Mouse (Mus musculus) small intestine, adult 2 months (tissue): ENCODE results near the gene Slc28a3. TPM values are rescaled to one million over a fixed set of nuclear protein-coding genes. Genes with fewer than 3 reads are reported as not detected.

Source experiments
- H3K27ac ChIP-seq: fragments of 200-500 bp; 2 replicates; pipeline ENCODE4 v1.5.1; 2012; ENCODE audit warnings: low read depth, low read length, control low read depth, inconsistent platforms; ENCODE audit not compliant: insufficient read depth
- H3K27me3 ChIP-seq: fragments of 200-500 bp; 2 replicates; pipeline ENCODE4 v1.6.1; 2012; ENCODE audit warnings: mild to moderate bottlenecking, moderate library complexity, low read length, inconsistent platforms; ENCODE audit not compliant: control insufficient read depth, insufficient read depth
- H3K36me3 ChIP-seq: fragments of 200-500 bp; 2 replicates; pipeline ENCODE4 v1.6.1; 2012; ENCODE audit warnings: mild to moderate bottlenecking, low read length, control low read depth, inconsistent platforms; ENCODE audit not compliant: control insufficient read depth, insufficient read depth
- H3K4me1 ChIP-seq: fragments of 200-500 bp; 2 replicates; pipeline ENCODE4 v1.6.1; 2012; ENCODE audit warnings: low read length, inconsistent platforms, mixed read lengths; ENCODE audit not compliant: control insufficient read depth, insufficient read depth, insufficient read length
- H3K4me3 ChIP-seq: fragments of 200-500 bp; 2 replicates; pipeline ENCODE4 v1.5.1; 2012; ENCODE audit warnings: low read depth, mild to moderate bottlenecking, control low read depth, inconsistent platforms, low read length, moderate library complexity
- CTCF ChIP-seq: fragments of 200-500 bp; IDR thresholded peaks from 2 replicates; pipeline ENCODE4 v1.5.1; 2012; ENCODE audit warnings: low read depth, mild to moderate bottlenecking, control low read depth, inconsistent platforms, low read length, moderate library complexity, mixed read lengths; ENCODE audit not compliant: insufficient replicate concordance, insufficient read length; ENCODE audit errors: extremely low read depth
- POLR2A ChIP-seq: fragments of 200-500 bp; IDR thresholded peaks from 2 replicates; pipeline ENCODE4 v1.6.1; 2012; ENCODE audit warnings: low read depth, mild to moderate bottlenecking, control low read depth, inconsistent platforms, low read length, moderate library complexity
- WGBS: fragments of 180-500 bp; shearing (Covaris S2); methylation state at CpG from one replicate; pipeline ENCODE4 v1.1.7; 2018; 5-methylcytosine and 5-hydroxymethylcytosine counted together
- polyA plus RNA-seq: library from polyadenylated mRNA; depleted of rRNA; stranded (reverse); fragments of >200 nt; gene quantifications from 2 replicates; pipeline ENCODE4 v1.2.3, GENCODE M21; 2012; rRNA removed

The Slc28a3 gene
- polyA plus RNA-seq, result 2.7 and 3.7 TPM in 2 replicates

DNA sequence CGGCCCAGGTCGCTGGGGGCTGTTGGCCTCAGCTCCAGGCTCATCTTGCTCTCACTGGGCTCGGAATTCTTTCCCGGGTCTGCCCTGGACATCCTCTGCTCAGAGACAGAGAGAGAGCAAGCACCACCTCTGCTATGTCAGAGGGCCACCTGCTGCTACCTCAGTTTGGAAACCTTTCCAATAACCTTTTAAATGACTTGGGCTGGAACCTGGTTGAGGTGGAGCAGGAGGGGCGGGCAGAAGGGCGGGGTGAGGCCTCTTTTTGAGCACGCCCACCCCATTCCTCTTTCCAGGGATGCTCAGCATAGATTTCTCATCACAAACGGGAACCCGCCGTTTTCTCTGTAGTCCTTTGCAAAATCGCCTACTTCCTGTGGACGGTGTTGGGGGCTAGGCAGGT is at the start of gene Slc28a3:
Slc28a3 (minus strand) TSS at position 162 of the 400 bp plus-strand sequence.
- WGBS, result 18% methylated on average over 12 of the region's 12 CpGs
- no peaks in the 10 kb centered on the region for H3K36me3 ChIP-seq

DNA sequence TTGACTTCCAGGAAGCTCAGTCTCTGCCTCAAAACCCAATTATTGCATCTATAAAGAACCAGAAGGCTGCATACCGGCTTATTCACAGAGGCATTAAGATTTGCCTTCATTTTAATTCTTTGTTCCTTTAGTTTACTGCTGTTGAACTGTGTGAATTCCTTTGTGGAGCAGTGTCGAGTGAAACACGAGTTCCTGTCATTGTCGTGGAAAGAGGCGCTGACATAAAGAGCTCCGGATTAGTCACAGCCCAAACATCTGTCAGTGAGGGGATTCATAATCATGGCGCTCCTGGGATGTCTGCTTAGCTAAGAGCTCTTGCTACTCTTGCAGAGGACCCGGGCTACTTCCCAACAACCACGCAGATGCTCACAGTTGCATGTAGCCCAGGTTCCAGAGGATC is 47.3 kb upstream of the Slc28a3 start:
- no peaks in the 10 kb centered on the region for H3K4me1 ChIP-seq
- TF ChIP-seq POLR2A, result no peak
- no peaks in the 10 kb centered on the region for H3K36me3 ChIP-seq
- WGBS, result 59% methylated on average over 9 of the region's 9 CpGs
- no peaks in the 10 kb centered on the region for H3K27me3 ChIP-seq
- no peak overlapping the region for H3K27ac ChIP-seq
- no peak overlapping the region for H3K4me3 ChIP-seq

More for the DNA sequence above, at the start of gene Slc28a3:
- H3K27me3 ChIP-seq, result no peaks in the 10 kb centered on the region
- H3K4me3 ChIP-seq, result peak within 1 kb of the TSS; percentile 59
- TF ChIP-seq POLR2A (no peak), CTCF (no peak)
- H3K27ac ChIP-seq, result peak within 1 kb of the TSS; percentile 82
- H3K4me1 ChIP-seq, result peaks cover 15% of the 10 kb centered on the region

DNA sequence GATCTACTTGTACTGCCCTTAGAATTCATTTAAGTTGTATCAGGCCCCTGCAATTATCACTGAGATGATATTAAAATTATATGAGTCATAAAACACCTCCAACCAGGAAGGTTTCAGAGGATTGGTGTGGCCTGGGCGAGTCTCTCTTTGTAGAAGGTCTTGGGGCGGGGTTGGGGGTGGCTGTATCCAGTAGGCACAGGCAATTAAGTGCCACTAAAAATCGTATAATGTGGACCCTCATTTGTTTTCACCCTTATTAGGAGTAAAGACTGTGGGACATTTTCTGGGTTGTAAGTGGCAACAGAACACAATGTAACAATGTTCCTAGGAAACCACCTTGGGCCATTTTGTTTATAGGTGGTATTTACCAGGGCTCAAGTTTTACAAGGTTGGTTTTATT is 46.2 kb upstream of the Slc28a3 start:
- Histone ChIP-seq H3K4me1 (no peaks in the 10 kb centered on the region), H3K36me3 (no peaks in the 10 kb centered on the region), H3K4me3 (no peak overlapping the region), H3K27me3 (no peaks in the 10 kb centered on the region), H3K27ac (no peak overlapping the region)
- TF ChIP-seq CTCF, result no peak
- no peak for TF ChIP-seq POLR2A
- WGBS, result 44% methylated on average over 3 of the region's 3 CpGs

DNA sequence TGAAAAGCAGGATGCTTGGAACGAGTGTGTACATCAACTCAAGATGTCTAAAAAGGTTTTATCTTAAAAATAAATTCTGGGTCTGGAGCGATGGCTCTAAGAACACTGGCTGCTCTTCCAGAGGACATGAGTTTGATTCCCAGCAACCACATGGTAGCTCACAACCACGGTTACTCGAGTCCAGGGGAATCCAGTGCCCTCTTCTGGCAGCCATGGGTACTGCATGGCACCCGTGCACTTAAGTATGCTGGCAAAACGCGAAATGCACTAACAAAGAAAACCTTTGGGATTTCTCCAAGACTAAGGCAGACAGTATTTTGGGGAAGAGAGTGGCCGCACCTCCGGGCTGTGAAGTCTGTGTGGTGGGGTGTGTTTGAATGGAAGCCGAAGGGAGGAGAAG is 44.9 kb upstream of the Slc28a3 start:
- Histone ChIP-seq H3K27me3 (no peaks in the 10 kb centered on the region), H3K4me1 (no peaks in the 10 kb centered on the region), H3K27ac (no peak overlapping the region), H3K4me3 (no peak overlapping the region), H3K36me3 (no peaks in the 10 kb centered on the region)
- WGBS, result 72% methylated on average over 10 of the region's 10 CpGs
- TF ChIP-seq POLR2A (no peak), CTCF (no peak; the same call in 1 of the 2 replicates)

DNA sequence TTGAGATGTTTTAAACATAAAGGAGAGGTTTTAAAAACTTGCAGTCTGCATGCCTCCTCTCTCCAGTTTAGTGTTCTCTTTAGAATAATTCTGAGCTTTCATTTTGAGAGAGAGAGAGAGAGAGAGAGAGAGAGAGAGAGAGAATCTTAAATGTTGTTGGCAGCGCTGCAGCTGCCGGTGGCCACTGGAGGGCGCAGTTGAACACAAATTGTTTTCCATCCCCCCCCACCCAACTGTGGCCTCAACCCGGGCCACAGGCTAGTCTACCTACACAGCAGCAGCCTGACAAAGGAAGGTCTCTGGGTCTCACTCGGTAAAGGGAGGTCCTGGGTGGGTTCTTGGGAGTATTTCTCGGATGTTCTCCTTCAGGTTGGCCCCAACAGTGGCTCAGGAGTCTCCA is 29.7 kb upstream of the Slc28a3 start:
- H3K27me3 ChIP-seq, result no peaks in the 10 kb centered on the region
- no peaks in the 10 kb centered on the region for H3K4me1 ChIP-seq
- H3K4me3 ChIP-seq, result no peak overlapping the region
- H3K27ac ChIP-seq, result no peak overlapping the region
- TF ChIP-seq CTCF (peak; percentile 69), POLR2A (no peak)
- no peaks in the 10 kb centered on the region for H3K36me3 ChIP-seq
- WGBS, result 11% methylated on average over 6 of the region's 6 CpGs

DNA sequence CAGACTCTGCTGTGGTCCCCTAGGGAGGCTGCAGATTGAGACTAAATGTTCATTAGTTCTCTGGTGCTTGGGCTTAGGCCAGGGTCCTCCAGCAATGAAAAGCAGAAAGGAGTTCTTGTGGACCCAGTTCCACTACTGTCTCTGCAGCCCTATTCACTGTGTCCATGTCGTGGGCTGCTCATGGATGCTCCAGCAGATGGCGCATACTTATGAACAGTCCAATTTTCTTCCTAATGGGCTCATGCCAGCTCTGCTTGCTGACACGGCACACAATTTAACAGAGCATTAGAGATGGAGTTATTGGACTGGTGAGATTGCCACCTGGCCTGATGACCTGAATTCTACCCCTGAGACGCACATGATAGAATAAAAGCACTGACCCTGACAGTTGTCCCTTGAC is 28.3 kb upstream of the Slc28a3 start:
- no peaks in the 10 kb centered on the region for H3K27me3 ChIP-seq
- no peaks in the 10 kb centered on the region for H3K36me3 ChIP-seq
- TF ChIP-seq POLR2A (no peak), CTCF (peak; percentile 35; the same call in 1 of the 2 replicates)
- H3K4me1 ChIP-seq, result no peaks in the 10 kb centered on the region
- no peak overlapping the region for H3K27ac ChIP-seq
- WGBS, result 37% methylated on average over 4 of the region's 4 CpGs
- no peak overlapping the region for H3K4me3 ChIP-seq

DNA sequence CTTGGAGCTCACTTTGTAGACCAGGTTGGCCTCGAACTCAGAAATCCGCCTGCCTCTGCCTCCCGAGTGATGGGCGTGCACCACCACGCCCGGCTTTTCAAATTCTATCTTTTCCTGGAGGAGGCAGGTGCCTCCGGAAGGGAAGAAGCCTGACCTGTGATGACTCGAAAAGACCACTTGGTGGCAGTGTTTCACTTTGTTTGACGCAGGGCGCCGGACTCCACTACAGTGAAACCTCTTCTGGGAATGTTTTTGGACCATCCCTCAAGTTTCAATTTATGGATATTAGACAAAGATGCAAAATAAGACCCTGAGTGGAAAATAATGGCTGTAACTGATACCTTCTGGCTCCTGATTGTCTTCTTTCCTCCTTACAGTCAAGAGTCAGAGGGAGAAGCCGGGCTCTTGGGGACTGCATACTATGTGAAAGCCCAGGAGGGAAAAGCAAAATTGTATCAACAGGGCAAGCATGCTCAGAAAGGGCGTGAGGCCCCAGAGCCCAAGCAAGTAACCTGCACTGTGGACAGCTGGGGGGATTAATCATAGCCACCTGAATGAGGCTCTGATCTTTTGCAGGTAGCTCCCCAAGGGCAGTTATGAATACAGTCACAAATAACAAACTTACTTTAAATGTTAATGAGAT is 26.8 kb upstream of the Slc28a3 start:
- TF ChIP-seq CTCF (peak; percentile 74; the same call in 1 of the 2 replicates), POLR2A (no peak)
- 10% methylated on average over 13 of the region's 13 CpGs for WGBS
- Histone ChIP-seq H3K27ac (no peak overlapping the region), H3K27me3 (no peaks in the 10 kb centered on the region), H3K4me3 (no peak overlapping the region), H3K36me3 (no peaks in the 10 kb centered on the region), H3K4me1 (no peaks in the 10 kb centered on the region)
